Mouse (Mus musculus): ENCODE results near the gene Vsig8. TPM values are rescaled to one million over a fixed set of nuclear protein-coding genes. Genes with fewer than 3 reads are reported as not detected.

The Vsig8 gene
- polyA plus RNA-seq, 1 experiment: not detected

- Histone ChIP-seq H3K4me3 (ENCODE audit: insufficient read depth, low read depth, low read length) (no peak overlapping the region), H3K4me1 (ENCODE audit: control insufficient read depth, insufficient read depth, low read length) (peaks cover 11% of the 10 kb centered on the region), H3K27ac (ENCODE audit: insufficient read depth, low read depth, low read length) (no peak overlapping the region)
- TF ChIP-seq CTCF (IDR thresholded peaks at IDR 0.05; ENCODE audit: insufficient read depth, low read depth, low read length) (no peak), POLR2A (IDR thresholded peaks at IDR 0.05; ENCODE audit: insufficient read depth, low read depth, low read length) (no peak)
- WGBS: 66% methylated on average over 4 of the region's 4 CpGs
Observed at GRCm38 (mm10) chr1:172514213-172514529, 41.6 kb upstream of the Vsig8 start.

GRCm38 (mm10) chr1:172514551-172515268 is 41.0 kb upstream of the Vsig8 start:
- Histone ChIP-seq H3K27ac (ENCODE audit: insufficient read depth, low read depth, low read length) (no peak overlapping the region), H3K4me3 (ENCODE audit: insufficient read depth, low read depth, low read length) (no peak overlapping the region), H3K4me1 (ENCODE audit: control insufficient read depth, insufficient read depth, low read length) (peaks cover 12% of the 10 kb centered on the region)
- WGBS: 89% methylated on average over 7 of the region's 7 CpGs
- TF ChIP-seq CTCF (IDR thresholded peaks at IDR 0.05; ENCODE audit: insufficient read depth, low read depth, low read length): no peak
- TF ChIP-seq POLR2A (IDR thresholded peaks at IDR 0.05; ENCODE audit: insufficient read depth, low read depth, low read length): no peak

GRCm38 (mm10) chr1:172515396-172515795 is 40.3 kb upstream of the Vsig8 start:
- Histone ChIP-seq H3K4me3 (ENCODE audit: insufficient read depth, low read depth, low read length) (no peak overlapping the region), H3K27ac (ENCODE audit: insufficient read depth, low read depth, low read length) (no peak overlapping the region), H3K4me1 (ENCODE audit: control insufficient read depth, insufficient read depth, low read length) (peaks cover 12% of the 10 kb centered on the region)
- 93% methylated on average over 1 of the region's 1 CpGs for WGBS
- TF ChIP-seq POLR2A (IDR thresholded peaks at IDR 0.05; ENCODE audit: insufficient read depth, low read depth, low read length) (no peak), CTCF (IDR thresholded peaks at IDR 0.05; ENCODE audit: insufficient read depth, low read depth, low read length) (no peak)

- Histone ChIP-seq H3K4me1 (ENCODE audit: control insufficient read depth, insufficient read depth, low read length) (peaks cover 16% of the 10 kb centered on the region), H3K4me3 (ENCODE audit: insufficient read depth, low read depth, low read length) (no peak overlapping the region), H3K27ac (ENCODE audit: insufficient read depth, low read depth, low read length) (no peak overlapping the region)
- no peak for TF ChIP-seq POLR2A (IDR thresholded peaks at IDR 0.05; ENCODE audit: insufficient read depth, low read depth, low read length)
- no peak for TF ChIP-seq CTCF (IDR thresholded peaks at IDR 0.05; ENCODE audit: insufficient read depth, low read depth, low read length)
- WGBS: 79% methylated on average over 4 of the region's 4 CpGs
Observed at GRCm38 (mm10) chr1:172518013-172518412, 37.7 kb upstream of the Vsig8 start.

- TF ChIP-seq CTCF (IDR thresholded peaks at IDR 0.05; ENCODE audit: insufficient read depth, low read depth, low read length) (no peak), POLR2A (IDR thresholded peaks at IDR 0.05; ENCODE audit: insufficient read depth, low read depth, low read length) (no peak)
- Histone ChIP-seq H3K4me3 (ENCODE audit: insufficient read depth, low read depth, low read length) (no peak overlapping the region), H3K27ac (ENCODE audit: insufficient read depth, low read depth, low read length) (no peak overlapping the region), H3K4me1 (ENCODE audit: control insufficient read depth, insufficient read depth, low read length) (peaks cover 7% of the 10 kb centered on the region)
- WGBS: 74% methylated on average over 6 of the region's 6 CpGs
Observed at GRCm38 (mm10) chr1:172519644-172520043, 36.1 kb upstream of the Vsig8 start.

GRCm38 (mm10) chr1:172520576-172521440 is 34.9 kb upstream of the Vsig8 start, which contains the start of gene Cfap45:
TSS of gene Cfap45 (plus strand) at chr1:172520801.
- Histone ChIP-seq H3K4me3 (ENCODE audit: insufficient read depth, low read depth, low read length) (peak within 1 kb of the TSS; percentile 51), H3K4me1 (ENCODE audit: control insufficient read depth, insufficient read depth, low read length) (peaks cover 10% of the 10 kb centered on the region), H3K27ac (ENCODE audit: insufficient read depth, low read depth, low read length) (no peak within 1 kb of the TSS)
- no peak for TF ChIP-seq CTCF (IDR thresholded peaks at IDR 0.05; ENCODE audit: insufficient read depth, low read depth, low read length)
- no peak for TF ChIP-seq POLR2A (IDR thresholded peaks at IDR 0.05; ENCODE audit: insufficient read depth, low read depth, low read length)
- 2% methylated on average over 28 of the region's 28 CpGs for WGBS

- H3K4me3 ChIP-seq (ENCODE audit: insufficient read depth, low read depth, low read length): no peak overlapping the region
- TF ChIP-seq POLR2A (IDR thresholded peaks at IDR 0.05; ENCODE audit: insufficient read depth, low read depth, low read length) (no peak), CTCF (IDR thresholded peaks at IDR 0.05; ENCODE audit: insufficient read depth, low read depth, low read length) (no peak)
- no peak overlapping the region for H3K27ac ChIP-seq (ENCODE audit: insufficient read depth, low read depth, low read length)
- WGBS: 76% methylated on average over 7 of the region's 7 CpGs
- H3K4me1 ChIP-seq (ENCODE audit: control insufficient read depth, insufficient read depth, low read length): peaks cover 13% of the 10 kb centered on the region
Observed at GRCm38 (mm10) chr1:172522524-172522923, 33.2 kb upstream of the Vsig8 start.

- no peak overlapping the region for H3K27ac ChIP-seq (ENCODE audit: insufficient read depth, low read depth, low read length)
- no peak overlapping the region for H3K4me3 ChIP-seq (ENCODE audit: insufficient read depth, low read depth, low read length)
- 55% methylated on average over 12 of the region's 12 CpGs for WGBS
- H3K4me1 ChIP-seq (ENCODE audit: control insufficient read depth, insufficient read depth, low read length): peaks cover 13% of the 10 kb centered on the region
- no peak for TF ChIP-seq CTCF (IDR thresholded peaks at IDR 0.05; ENCODE audit: insufficient read depth, low read depth, low read length)
- TF ChIP-seq POLR2A (IDR thresholded peaks at IDR 0.05; ENCODE audit: insufficient read depth, low read depth, low read length): no peak
Observed at GRCm38 (mm10) chr1:172523699-172524101, 32.0 kb upstream of the Vsig8 start.

Data from olfactory bulb, adult 2 months (tissue).